Mouse (Mus musculus) cerebral cortex, adult 2 months (tissue): ENCODE measurements around the gene Tmem151a.

ENCODE experiments used
- WGBS: fragments of 180-500 bp; shearing (Covaris S2); methylation state at CpG from one replicate; pipeline ENCODE4 v1.1.7; 2018; 5-methylcytosine and 5-hydroxymethylcytosine counted together

Tmem151a gene

GRCm38 (mm10) chr19:5045531-5045930 lies 39.8 kb downstream of the Tmem151a start:
- 43% methylated on average over 4 of the region's 4 CpGs for WGBS

- 3% methylated on average over 16 of the region's 16 CpGs for WGBS
These were observed 43.7 kb downstream of the Tmem151a start for GRCm38 (mm10) chr19:5041588-5041987.

- WGBS = 4% methylated on average over 40 of the region's 40 CpGs
These were observed 44.3 kb downstream of the Tmem151a start, which contains the start of gene Brms1 for GRCm38 (mm10) chr19:5040862-5041523. Gene Brms1, plus strand, starts transcription at chr19:5041354.

- WGBS = 8% methylated on average over 41 of the region's 41 CpGs
These were observed 45.8 kb downstream of the Tmem151a start for GRCm38 (mm10) chr19:5039301-5040114.

GRCm38 (mm10) chr19:5038709-5039156 lies 46.6 kb downstream of the Tmem151a start, which contains the start of the genes B4gat1 and AC124502.3:
Gene B4gat1, plus strand, starts transcription at chr19:5038826.
Gene AC124502.3, plus strand, starts transcription at chr19:5038891.
- under 1% methylated on average over 44 of the region's 44 CpGs for WGBS

- WGBS = 3% methylated on average over 32 of the region's 32 CpGs
These were observed 47.4 kb downstream of the Tmem151a start for GRCm38 (mm10) chr19:5037678-5038571.

- WGBS = 85% methylated on average over 4 of the region's 4 CpGs
These were observed 48.8 kb downstream of the Tmem151a start for GRCm38 (mm10) chr19:5036577-5036976.

- 86% methylated on average over 3 of the region's 3 CpGs for WGBS
These were observed 52.6 kb downstream of the Tmem151a start for GRCm38 (mm10) chr19:5032686-5033085.

- 92% methylated on average over 8 of the region's 8 CpGs for WGBS
These were observed 59.2 kb downstream of the Tmem151a start for GRCm38 (mm10) chr19:5026111-5026510.

- WGBS = under 1% methylated on average over 62 of the region's 62 CpGs
These were observed 61.5 kb downstream of the Tmem151a start, which contains the start of gene Slc29a2 for GRCm38 (mm10) chr19:5023621-5024479. Gene Slc29a2, plus strand, starts transcription at chr19:5023860.

GRCm38 (mm10) chr19:5021416-5021815 lies 63.9 kb downstream of the Tmem151a start:
- 83% methylated on average over 2 of the region's 2 CpGs for WGBS
